Mouse (Mus musculus): ENCODE measurements around the gene Rasl10b.

Rasl10b gene

DNA sequence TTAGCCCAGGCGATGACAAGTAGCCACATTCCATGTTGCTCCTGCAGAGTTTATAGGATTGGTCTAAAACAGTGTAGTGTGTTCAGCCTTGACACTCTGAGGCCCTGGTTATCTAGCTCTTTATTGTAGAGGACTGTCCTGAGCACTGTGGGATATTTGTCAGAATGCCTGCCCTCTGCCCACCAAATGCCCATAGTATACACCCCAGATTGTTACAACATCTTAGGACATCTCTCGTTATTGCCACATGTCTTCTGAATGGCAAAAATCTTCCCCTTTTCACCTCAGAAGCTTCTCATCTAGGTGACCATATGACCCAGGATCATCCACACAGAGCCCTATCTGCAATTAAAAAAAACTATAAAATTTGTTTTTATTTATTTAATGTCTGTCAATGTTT is 23.6 kb downstream of the Rasl10b start:
- DNase-seq (ENCODE audit: low spot score) = no peak

DNA sequence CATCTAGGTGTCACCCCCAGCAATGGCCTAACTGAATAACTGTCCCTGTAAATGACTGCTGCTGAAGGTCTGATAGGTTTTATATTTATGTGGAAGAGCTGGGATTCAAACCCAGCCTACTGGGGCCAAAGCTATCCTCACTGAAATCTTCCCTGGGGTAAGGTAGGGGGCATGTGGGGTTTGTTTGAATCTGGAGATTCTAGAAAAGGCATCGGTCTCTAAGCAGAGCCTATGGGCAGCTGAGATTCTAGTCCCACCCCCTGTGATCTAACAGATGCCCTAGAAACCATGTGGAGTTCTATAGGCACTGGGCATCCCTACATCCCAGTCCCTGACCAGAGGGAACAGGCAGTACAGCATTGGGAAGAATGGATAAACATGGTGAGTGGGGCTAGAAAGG is 28.4 kb downstream of the Rasl10b start, which contains the start of gene 1700020L24Rik:
Gene 1700020L24Rik (plus strand): TSS at position 301 of the 400 bp plus-strand sequence.
- no peak for DNase-seq (ENCODE audit: low spot score)

DNA sequence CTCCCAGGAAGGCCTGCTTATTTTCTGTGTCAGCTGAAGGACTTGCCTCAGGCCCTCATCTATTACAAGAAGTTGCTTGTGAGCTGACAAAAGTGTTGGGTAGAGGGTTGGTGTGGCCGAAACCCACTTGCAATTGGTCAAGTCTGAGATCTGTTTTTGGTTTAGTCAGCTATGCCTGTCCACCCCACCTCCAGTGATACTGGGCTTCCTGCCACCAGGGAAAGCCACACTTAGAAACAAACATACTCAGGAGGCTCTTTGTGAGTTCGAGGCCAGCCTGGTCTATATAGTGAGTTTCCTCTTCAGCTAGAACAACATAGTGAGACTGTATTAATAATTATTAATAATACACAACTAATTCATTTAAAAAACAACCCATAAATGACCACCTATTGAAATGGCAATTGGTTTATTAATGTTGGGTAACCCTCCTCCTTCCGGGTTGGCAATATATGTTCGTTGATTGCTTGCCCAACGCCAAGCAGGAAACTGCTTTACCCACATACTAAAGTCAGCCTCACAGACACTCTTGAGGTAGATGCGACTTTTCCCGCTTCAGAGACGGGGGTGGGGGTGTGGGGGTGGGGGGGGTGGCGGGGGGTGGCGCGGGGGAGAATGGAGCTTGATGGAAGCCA is 30.6 kb downstream of the Rasl10b start:
- no peak for DNase-seq (ENCODE audit: low spot score)

DNA sequence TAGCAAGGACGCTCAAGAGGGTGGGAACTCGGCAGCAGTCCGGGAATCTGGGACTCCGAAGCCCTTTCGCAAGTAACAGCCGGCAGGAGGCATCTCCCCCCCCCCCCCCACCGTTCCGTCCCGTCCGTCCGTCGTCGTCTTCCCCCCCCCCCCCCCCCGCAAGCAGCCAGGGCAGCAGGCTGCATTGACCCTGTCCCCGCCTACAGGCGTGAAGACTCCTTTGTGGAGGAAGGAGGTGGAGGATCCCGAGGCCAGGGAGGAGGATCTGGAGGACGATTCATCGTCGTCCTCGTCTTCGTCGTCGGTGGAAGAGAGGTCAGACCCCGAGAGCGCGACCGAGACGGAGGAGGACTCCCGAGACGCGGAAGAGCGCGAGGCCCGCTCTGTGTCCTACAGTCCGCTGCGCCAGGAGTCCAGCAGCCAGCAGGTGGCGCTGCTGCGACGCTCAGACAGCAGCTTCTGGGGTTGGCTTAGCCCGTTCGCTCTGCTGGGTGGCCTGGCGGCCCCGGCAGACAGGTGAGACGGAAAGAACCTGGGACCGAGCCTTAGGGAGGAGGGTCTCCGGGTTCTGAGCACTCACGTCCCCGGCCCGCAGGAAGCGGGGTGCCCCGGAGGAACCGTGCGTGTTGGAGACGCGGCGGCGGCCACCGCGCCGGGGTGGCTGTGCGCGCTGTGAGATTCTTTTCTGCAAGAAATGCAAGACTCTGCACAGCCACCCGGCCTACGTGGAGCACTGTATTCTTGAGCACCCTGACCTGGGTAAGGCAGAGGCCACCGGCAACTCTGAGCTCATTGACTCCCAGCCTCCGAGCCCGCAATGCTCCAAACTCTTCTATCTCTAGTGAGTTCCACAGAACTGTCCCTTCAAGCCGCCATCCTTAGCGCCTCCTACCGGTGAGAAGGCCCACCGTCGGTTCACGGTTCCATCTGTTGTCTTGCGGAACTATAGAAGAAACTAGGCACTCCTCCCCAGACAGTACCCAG is 31.4 kb downstream of the Rasl10b start:
- DNase-seq (ENCODE audit: low spot score) = peak; percentile 93

DNA sequence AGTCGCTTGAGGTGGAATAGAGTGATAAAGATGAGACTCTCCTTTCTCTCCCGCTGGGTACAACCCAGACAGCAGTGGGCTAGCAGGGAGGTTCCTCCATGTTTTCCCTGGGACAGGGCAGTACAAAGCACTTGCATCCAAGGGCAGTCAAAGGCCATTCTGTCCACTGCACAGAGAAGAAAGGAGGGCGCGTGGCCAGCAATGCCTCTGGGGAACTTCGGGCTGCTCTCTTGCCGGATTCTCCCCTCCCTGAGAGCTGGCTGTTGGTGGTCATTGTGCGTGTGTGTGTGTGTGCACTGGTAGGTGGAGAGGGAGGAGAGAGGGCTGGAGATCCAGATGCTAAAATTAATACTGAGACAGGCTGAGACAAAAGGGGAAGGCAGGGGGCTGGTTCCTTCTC is 32.3 kb downstream of the Rasl10b start:
- peak; percentile 43 for DNase-seq (ENCODE audit: low spot score)

DNA sequence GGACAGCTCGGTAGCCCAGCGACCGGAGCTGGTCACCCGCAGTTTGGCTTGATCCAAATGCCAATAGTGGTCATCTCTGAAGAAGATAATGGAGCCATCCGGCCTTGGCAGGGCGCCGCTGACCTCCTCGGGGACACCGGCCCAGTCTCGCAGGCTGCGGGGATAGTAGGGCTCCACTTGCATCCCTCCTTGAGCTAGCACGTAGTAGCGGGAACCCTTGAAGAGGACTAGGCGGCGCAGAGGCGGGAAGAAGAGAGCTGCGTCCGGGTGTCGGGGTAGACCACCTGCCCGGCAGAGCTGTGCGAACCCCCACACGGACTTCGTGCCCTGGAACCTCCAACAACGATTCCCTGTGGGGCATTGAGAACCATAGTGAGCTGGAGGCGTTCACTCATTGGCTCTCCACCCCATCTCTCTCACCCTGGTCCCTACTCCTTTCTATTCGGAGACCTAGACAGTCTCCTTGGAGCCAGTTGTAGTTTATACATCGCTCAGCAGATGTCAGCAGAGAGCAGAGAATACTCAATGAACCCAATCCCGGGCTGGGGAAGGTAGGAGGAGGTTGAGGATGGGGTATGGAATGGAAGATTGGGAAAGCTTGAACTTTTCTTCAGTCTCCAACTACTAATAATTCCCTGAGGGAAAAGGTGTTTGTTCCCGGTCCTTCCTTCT is 33.8 kb downstream of the Rasl10b start:
- DNase-seq (ENCODE audit: low spot score) = peak; percentile 79

DNA sequence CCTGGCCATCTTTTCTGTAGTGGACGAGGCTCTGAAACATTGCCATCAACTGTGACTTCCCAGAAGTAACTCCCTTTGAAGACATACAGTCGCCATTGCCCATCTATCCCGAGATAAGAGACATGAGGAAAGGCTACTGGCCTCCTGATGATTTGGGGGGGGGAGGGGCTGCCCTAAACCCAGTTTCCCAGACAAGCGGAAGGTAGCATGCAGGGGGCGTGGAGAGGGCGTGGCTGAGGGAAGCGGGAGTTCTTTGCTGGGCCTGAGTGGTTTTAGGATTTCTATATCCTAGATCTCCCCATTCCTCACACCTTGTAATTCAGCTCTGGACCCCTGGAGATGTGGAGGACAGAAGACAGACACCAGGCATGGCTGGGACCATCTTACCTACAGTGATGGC is 34.9 kb downstream of the Rasl10b start:
- DNase-seq (ENCODE audit: low spot score) = no peak

DNA sequence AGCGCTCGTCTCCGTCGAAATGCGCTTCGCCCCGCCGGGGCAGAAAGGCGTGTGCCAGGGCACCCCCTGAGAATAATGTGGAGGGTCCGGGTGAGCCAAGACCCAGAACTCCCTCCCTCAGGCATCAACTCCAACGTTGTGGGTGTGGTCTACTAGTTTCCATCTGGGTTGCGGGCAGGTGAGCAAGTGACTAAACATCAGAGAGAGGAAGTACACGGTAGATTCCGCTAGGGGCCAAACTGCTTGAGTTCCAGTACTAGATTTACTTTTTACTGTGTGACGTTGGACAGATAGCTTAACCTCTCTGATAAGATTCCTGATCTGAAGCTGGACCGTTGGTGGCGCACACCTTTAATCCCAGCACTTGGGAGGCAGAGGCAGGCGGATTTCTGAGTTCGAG is 36.1 kb downstream of the Rasl10b start:
- no peak for DNase-seq (ENCODE audit: low spot score)

DNA sequence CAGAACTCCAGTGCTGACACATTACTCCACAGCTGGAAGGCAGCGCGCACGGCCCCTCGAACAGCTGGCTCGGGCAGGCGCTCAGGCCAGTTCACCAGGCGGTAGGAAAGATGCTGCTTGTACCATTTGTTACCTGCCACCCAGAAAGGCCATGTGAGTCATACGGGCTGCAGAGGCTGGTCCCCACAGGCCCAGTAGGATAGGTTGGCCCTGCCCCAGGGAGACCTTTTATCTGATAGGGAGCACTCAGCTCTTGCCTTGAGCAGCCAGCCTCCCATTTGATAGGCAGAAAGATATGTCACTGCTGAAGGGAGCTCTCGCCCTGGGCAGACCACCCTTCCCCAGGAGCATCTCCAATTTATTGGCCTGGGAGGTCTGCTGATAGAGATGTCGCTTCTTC is 38.7 kb downstream of the Rasl10b start:
- DNase-seq (ENCODE audit: low spot score) = peak; percentile 36

DNA sequence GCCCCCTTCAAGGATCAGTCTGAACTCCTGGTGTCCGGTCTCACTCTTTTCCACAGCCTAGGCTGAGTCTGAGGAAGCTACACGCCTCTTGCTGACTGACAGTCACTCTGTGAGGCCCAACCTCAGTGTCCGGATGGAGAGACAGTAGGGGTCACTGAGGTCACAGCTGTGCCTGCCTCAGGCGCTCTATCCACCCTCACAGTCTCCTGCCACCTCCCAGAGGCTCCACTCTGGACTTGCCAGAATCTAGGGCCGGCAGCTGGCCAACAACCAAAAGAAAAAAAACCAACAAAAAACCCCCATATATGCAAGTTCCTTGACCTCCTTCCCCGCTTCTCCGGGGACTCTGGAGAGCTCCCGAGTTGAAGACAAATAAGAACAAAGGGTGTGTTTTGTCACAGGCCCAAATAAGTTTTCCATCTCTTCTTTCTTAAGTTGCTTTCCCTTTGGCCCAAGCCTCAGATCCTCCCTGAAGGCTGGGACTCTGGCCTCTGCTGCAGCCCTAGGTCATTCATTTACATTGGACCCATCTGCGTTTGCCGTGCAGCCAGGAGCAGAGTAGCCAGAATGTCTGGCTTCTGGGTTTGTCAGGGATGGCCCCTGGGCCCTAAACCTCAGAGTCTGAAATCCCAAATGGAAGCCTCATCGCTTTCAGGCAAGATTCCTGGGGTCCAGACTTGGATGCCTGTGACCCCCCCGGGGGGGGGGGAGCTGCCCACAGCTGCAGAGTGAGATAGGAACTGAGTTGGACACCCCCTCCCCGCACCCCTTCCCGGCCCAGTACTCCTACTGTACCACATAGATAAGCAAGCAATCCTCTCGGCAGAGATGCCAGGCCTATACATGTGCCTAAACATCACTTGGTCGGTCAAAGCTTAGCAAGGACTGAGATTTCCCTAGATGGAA is 39.3 kb downstream of the Rasl10b start:
- DNase-seq (ENCODE audit: low spot score) = peak; percentile 24

DNA sequence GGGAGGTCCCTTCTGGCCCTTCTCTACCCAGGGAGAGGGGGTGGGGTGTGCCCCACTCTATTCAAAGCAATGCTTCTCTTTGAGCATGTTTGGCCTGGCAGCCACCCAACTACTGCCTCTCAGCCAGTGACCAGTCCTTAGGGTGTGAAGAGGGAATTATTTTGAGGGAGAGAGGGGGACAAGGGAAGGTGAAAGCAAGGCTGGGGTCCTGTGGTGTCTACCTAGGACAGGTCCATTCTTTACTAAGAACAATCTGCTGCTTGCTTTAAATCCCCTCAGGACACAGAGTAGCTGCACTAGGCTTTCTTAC is 39.9 kb downstream of the Rasl10b start:
- no peak for DNase-seq (ENCODE audit: low spot score)

DNA sequence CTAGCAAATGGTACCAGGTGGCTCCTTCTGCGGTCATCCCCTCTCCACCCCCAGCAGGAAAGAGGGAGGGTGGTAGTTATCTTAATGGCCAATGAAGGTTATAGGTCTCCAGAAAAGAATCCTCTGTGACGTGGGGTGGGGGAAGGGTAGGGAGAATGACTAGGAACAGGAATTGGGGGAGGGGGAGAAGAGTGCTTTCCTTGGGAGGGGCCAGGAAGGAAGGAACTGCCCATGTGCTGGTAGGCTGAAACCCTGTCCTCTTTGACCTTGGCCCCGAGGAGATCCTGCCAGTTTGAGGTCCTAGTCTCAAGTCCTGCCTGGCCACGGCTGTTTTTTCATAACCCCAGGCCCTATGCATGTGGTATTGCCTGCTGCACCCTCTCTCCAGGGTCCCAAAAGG is 40.4 kb downstream of the Rasl10b start:
- no peak for DNase-seq (ENCODE audit: low spot score)

DNA sequence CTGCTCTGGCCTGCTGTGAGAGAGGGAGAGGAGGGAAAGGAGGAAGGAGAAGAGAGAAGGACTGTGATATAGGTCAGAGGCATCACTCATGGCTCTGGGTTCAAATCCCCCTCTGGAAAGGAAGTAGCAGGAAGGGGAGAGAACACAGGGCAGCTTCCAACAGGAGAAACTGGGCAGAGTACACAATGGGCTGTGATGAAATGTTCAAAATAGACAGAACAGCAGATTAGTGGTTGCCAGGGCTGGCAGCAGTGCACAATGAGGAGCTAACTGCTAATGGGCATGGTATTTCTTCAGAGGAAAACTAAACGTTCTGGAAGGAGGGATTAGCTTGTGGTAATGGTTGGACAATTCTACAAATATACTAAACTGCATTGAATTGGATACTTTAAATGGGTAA is 41.6 kb downstream of the Rasl10b start:
- no peak for DNase-seq (ENCODE audit: low spot score)

DNA sequence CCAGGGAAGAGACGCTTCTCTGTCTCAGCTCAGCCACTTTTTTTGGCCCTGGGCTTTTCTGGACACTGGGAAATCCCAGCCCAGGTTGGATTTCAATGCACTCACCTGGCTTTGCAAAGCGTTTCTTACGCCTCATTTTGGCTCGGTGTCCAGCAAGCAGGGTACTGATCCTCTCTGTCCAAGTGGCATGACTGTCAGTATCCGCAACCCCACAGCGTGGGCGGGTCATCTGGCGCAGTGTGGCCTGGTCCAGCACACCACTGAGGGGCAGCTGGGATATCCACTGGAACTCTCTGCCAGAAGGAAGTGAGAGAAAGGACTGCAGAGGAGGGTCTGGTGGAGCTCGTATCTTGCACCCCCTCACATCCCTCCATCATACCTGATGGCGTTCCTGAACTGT is 42.3 kb downstream of the Rasl10b start:
- DNase-seq (ENCODE audit: low spot score) = no peak

DNA sequence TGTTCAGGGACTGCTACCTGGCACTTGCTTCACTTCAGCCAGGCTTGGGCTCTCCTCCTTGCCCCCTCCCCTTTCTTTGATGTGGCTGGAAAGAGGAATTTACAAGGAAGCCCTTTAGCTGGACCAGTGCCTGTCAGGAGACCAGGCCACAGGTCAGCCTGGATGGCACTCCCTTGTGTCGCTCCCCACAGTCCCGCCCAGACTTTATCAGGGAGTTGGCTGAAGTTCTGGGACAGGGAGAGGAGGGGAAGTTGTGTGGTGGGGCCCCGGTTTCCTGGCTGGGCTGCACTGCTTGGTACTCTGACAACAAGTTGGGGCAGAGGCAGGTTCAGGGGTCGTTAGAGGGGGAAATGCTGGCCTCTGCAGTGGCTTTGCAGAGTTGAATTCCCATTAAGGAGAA is 45.6 kb downstream of the Rasl10b start:
- DNase-seq (ENCODE audit: low spot score) = no peak

DNA sequence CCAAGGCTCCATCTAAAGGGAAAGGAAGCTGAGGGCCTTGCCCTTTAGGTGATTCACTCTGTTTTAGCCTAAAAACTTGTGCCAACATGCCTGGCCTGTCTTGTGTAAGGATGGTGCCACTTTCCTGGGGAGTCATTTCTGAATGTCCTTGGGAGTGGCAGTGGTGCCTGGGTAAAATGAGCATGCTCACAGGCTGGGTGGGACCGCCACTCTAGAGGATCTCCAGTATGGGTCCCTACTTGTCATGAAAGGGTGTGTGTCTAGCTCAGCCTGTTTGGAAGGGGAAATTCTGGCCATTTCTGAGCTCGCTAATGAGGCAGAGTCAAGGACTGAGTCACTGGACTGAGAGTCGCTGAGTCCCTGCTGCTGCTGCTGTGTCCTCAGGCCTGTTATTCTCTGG is 46.7 kb downstream of the Rasl10b start:
- DNase-seq (ENCODE audit: low spot score) = no peak

DNA sequence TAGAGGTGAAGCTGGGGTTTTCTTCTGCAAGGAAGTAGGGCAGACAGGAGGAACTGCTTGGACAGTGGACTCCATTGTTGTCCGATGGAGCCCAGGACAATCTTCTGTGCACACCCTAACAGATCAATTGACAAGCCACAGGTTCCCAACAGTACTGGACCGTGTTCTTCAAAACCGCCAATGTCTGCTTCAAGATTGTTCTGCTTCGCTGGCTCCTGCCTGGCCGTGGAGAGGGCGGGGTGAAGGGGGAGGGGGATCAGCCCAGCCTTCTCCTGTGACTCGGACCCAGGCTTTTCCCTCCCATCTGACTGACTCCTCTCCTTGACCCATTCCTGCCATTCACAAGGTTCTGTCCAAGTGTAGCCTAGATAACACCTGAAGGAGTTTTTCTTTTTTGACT is 48.3 kb downstream of the Rasl10b start:
- DNase-seq (ENCODE audit: low spot score) = no peak

DNA sequence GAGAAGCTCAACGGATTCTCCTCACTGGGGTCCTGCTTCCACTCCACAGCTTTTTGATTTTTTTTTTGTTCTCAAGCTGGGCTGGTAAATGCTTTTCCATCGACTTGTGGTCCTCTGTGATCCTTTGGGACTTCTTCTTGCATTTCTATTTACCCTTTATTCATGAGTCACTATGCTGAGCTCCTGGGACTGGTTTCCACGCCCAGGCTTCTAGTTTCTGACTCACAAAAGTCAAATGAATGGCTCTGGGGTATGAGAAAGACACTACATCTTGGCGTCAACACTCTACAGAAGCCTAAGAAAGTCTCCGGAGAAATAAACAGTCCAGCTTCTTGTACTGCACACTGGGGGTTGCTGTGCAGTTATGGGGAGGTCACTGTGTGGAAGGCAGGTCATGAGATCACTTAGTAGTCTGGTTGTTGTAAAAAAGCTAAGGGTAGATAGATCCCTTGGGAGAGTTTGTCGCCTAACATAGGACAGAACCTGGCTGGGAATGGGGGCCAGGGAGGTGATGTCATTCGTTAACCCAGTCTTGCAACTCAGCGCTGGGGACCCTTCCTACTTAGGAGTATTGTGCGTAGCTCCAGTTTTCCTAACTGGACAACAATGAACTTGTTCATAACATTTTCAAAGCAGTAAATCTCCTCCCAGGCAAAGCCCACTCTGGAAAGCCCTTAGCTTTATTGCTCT is 49.1 kb downstream of the Rasl10b start:
- peak; percentile 68 for DNase-seq (ENCODE audit: low spot score)

DNA sequence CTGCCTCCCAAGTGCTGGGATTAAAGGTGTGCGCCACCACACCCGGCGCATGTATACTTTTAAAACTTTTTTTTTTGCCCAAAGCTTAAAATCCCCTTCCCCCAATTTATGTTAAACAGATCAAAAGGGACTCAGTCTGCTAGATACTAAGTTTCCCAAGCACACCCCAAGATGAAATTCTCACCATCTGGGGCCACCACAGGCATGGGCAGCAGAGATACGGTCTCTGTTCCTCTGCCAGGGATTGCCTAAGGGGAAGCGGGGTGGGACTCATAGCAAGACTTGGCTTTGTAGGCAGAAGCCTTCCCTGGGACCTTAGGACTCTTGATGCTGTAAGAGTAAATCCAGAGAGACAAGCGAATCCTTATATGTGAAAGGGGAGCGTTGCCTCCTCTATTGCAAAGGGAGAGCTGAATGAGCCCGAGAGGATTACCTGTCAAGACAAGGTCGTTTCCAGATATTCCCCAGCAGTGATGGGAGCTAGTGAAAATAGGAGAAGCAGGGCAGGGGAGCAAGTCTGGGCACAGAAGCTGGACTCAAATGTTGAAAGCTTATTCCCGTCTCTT is 52.6 kb downstream of the Rasl10b start:
- DNase-seq (ENCODE audit: low spot score) = no peak

DNA sequence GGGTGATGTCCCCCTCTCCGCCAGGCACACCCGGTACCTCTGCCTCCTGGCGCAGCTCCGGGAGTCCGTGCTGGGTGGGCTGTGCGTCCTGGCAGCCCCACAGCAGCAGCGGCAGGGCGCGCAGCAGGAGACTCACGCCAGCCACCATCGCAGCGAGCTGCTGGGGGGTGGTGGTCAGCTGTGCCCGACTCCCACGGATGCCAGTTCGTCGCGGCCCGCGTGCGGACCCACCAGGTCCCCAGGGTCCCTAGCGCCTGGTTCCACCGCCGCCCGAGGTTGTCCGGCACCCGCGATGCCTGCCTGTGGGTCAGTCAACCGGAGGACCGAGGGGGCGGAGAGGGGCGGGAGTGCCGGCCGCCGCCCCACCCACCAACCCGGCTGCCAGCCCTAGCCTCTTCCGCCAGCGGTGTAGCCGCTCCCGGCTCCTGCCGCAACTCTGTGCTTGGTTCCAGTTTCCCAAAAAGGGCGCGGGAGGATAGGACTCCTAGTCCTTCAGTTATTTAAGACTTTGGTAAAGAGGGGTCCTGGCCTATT is 53.8 kb downstream of the Rasl10b start, which contains the start of gene Mmp28:
Gene Mmp28 (minus strand): TSS at position 361 of the 534 bp plus-strand sequence.
- peak; percentile 70 for DNase-seq (ENCODE audit: low spot score)

DNA sequence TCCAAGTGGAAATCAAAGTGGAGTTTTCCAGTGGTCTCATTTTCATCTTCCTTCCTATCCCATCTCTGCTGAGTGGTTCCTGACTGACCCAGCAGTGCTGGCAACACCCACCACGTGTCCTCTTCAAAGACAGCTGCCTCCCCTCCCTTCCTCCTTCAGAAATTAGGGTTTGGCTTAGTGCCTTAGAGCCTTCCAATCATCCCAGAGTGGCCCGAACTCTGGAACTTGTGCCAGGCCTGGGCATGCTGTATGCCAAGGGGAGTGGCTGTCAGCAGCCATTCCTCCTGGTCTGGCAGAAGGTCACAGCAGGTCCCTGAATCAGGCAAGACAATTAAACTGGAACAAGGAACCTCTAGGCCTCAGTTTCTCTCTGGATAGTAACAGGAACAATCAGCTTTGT is 57.0 kb downstream of the Rasl10b start:
- peak; percentile 73 for DNase-seq (ENCODE audit: low spot score)

All from MN1 (cell line).